Mouse (Mus musculus) embryo, embryonic 11 days (tissue): ENCODE data around the gene Fto.

Source experiments
- DNase-seq: peaks from one replicate; pipeline ENCODE4 v3.0.0-alpha.2; 2015

Gene Fto

DNA sequence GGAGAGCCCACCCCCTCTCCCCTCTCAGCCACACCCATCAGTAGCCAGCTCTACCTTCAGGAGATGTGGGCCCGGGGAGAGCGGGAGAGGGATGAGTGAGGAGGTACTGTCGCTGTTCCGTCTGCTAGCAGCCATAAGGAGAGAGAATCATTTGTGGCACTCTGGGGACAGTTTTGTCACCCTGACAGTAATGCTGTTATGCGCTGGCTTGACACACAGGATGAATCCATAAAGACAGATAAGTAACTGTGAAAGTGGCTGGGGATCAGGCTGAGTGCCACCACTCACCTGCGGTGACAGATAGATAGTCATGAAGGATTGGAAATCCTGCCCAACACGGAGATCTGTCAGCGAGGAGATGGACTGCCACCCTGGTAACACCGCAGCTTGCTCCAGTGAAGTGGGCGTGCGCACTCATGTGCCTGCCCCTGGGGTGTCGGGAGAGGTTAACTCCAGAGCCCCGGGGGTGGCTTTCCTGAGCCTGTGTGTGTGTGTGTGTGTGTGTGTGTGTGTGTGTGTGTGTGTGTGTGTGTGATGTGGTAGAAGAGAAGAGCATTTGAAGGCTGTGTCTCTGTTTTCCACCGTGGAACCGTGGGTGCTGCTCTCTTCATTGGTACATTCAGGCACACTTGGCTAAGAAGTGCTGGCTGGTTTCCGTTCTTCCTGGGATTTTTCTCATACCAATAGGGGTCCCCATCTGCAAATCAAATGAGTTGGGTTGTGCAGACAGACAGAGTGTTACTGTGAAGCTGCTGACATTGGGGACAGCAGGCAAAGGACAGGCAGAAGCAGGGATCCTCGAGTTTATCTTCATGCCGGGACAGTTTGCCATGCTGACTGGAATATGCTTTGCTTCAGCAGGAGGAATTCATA is 312.6 kb downstream of the Fto start:
- DNase-seq = no peak

DNA sequence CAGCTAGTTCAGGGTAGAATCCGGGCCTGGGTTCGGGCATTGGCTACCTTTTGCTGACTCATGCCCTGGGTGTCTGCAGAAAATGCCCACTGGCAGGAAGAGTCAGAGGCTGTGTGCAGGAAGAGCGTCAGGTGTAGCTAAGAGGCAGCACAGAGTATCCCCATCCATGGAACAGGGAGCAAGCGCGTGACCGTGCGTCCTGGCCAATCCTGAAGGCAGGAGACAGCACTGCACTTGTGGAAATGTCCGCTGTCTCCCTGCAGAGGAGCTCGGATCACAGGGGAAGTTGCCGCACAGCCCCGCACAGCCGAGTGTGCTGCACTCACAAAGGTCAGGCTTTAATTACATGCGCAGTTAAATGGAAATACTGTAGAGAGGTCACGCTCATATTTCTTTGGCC is 316.3 kb downstream of the Fto start:
- peak; percentile 60 for DNase-seq

DNA sequence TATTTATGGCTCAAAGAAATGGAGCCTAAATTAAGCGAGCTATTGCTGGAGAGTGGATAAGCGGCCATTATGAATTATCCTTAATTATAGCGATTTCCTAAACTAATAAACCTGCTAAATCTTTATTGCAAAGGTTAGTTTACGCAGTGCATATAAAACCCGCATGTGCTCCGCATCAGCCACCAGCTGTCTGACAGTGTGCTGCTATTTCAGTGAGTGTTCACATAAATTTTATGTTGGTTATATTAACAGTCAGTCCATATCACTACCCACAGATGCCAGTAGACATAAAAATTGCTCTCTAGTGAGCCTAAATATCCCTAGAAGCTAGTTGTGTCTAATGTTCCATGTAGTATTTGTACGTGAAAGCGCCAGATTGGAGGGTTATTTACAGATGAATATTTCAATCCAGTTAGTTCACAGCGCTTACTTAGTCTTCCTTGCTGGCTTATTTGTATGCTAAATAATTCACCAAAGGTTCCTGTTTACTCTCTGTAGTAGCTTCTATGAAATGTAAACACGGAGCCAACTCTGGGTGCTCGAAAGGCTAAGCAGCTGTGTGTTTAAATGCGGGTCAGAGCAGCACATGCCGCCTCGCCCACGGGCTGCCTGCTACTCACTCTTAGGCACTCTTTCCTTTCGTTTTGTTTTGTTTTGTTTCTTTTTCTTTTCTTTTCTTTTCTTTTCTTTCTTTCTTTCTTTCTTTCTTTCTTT is 317.2 kb downstream of the Fto start:
- no peak for DNase-seq

DNA sequence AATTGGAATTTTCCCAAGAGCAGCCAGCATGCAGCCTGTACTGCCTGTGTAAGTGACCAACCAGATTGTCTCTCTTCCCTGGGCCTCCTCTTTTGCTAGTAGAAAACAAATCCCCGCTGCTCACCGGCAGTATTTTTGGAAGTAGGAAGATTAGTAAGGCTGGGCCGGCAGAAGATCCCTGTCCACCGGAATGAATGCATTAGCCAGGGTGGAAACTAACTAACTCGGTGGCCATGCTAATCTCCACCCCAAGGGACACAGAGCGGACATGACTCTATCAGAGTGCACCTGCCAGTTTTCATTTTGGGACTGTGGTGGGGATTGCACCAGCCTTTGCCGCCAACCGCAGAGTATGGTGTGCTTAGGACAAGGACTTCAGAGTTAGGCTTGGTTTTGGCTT is 319.1 kb downstream of the Fto start:
- no peak for DNase-seq

DNA sequence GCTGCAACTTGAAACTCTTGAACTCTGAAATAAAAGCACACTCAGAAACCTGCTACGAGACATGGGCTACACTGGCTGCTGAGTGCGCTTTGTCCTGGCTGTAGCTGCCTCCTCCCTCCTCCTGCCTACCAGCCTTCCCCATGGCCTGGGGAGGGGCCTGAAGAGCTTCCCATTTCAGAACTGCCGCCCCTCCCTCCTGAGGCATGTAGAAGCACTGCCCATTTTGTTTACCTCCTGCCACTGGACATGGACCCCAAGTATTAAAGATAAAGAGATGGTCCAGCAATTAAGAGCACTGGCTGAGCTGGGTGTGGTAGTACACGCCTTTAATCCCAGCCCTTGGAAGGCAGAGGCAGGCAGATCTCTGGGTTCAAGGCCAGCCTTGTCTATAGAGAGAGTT is 322.1 kb downstream of the Fto start:
- DNase-seq = no peak

DNA sequence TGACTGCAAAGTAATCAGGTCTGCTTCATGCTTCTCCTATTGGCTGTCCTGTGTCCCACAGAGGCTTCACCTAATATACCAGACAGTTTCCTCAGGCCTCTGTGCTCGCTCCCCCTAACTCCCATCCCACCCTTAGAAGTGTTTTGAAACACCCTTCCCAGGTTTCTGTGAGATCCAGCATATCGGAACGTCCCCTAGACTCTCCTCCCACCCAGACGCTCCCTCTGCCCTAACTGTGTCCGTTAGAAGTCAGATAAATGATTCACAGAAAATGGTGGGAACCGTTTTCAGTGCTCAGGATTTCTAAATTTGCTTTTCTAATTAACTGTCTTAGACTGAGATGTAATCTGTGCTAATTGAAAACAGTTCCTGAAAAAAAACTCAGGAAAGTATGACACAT is 323.6 kb downstream of the Fto start:
- DNase-seq = no peak

DNA sequence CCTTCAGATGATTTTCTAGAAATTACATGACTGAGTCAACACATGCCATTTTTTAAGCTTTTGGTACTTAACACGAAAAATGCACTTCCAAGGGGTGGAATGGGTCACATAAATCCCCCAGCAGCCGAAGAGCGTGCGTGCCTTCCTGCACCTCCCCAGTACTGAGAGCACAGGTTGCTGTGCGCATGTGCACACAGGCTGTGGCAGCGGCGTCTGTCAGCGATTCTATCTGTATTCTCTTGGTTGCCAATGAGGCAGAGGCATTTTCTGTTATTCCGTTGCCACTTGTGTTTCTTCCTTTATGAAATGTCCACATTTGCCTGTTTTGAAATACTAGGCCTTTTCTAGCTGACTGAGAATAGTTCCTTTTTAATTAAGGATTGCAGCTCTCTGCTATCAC is 324.4 kb downstream of the Fto start:
- no peak for DNase-seq

DNA sequence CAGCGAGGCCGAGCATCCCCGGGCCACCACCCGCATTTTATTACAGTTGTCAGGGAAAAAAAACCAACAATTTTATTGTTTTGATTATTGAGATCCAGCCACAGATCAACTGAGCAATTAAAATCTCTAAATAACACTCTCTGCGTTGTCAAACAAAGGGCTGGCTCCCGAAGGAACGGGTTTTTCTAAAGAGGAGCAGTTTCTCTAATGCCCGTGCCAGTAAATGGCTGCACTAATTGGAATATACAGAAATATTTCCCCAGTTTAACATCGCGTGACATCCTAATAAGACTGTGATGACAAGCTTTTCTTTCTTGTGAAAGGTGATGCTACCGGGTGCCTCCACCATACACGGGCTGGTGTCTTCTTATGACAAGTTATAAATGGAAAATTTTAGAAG is 324.9 kb downstream of the Fto start:
- DNase-seq = no peak

DNA sequence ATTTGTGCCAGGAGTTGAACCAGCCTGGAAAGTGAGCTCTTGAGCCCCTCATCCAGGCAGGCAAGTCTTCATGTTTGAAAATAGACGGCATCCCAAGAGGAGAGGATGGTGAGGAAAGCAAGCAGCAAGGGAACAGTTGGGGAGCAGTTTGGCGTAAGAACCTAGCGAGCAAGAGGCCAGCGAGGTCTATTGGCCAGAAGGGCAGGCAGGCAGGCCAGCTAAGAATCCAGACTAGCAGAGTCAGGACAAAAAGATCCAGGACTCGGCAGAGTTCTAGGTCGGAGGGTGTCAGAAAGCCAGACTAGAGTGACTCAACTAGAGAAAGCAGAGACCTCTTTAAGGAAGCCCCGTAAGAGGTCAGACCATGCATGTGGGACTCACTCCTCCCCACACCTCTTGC is 327.1 kb downstream of the Fto start:
- DNase-seq = no peak

DNA sequence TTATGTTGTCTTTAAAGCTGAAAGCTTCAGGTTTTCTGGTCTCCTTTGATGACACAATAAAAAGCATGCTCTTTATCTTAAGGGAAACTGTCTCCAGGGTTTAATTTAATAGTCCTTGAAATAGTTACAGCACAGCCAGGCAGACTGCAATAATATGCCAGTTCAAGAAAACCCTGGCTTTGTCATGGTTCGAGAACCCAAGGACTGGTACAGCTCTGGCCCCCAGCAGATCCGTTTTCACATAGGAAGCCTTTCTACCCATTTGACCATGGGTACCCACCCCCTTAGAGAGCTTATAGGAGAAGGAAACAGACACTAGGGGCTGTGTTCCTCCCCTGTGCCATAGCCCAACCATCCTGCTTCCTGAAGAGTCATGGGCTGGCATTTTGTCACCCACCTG is 332.2 kb downstream of the Fto start:
- DNase-seq = no peak

DNA sequence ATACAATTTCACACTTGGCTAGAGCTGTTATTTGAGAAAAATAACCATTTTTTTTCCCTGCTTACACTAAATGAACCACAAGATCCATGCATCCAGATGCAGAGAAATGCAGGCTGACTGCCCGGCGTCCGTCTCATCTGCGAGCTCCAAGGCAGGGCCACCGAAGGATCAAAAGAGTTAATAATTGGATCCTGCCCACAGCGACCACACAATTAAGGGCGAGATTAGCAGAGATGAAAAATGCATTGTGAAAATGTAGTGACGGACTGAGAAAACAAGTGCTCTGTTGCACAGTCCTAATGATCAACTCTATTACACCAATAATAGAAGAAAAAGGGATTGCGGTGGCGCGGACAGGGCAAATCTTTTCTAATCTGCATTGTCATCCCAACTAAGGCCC is 334.6 kb downstream of the Fto start:
- no peak for DNase-seq

DNA sequence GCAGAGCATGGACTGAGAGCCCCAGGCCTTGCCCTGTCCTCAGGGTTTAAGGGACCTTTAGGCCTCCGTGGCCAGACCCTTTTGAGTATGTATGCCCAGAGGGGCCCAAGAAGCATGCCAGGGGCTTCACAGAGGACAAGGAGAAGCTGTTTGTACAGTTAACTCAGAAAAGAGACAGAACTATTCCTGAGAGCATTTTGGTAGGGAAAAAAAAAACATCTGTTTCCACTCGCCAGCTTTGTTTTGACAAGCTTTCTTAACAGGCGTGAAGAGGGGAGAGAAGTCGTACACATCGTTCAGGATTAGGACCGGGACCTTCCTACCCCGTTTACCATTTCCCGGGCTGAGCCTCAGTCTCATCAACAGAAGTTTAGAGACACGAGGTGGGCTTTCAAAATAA is 335.5 kb downstream of the Fto start:
- peak; percentile 60 for DNase-seq

DNA sequence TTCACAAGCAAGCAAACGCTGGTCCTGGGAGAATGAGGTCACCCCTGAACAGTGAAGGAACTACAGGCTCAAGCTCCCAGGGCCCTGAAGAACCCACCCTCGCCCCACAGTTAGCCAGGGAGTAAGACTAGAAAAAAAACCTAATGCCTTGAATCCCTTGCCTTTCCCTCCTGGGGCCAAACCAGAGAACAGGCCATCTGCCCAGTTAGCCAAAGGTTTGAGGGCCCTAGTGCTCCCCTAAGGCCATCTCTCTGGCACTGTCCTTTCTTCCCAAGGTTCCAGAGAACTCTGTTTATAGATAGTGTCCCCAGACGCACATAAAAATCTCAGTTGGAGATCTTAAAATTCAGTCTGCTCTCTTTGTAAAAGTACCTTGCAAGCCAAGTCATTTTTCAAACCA is 340.2 kb downstream of the Fto start:
- no peak for DNase-seq

DNA sequence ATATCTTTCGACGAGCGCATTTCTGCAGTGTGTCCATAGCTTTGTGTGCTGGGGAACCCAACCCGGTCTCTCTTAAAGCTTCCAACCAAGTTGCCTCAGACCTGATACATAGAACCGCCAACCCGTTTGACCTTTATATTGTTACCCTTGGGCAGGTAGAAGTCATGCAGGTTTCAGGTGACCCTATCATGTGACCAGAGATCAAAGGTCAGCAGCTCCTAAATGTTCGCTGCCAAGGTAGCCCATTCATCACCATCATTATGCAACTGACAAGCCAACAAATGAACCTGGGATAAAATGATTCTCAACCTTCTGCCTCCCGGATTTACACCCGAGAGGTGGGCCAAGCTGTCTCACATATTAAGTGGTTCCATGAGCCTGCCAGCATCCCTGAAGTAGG is 344.1 kb downstream of the Fto start:
- DNase-seq = no peak

DNA sequence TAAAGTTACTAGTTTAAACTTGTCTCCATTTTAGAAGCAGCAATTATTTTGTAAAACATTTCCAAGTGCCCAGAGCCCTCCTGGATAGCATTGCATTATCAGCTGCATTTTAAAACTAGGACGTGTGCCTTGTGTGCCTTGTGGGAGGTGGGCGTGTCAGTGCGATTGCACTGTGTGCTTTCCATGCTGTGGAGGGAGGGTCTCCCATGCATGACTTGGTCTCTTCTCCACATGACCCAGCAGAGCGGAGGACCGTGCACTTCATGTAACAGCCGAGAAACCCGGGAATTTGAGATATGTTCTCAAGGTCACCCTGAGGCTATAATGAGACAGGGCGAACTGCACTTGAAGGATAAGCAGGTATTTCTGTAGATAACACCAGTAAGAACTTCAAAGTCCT is 347.6 kb downstream of the Fto start:
- no peak for DNase-seq

DNA sequence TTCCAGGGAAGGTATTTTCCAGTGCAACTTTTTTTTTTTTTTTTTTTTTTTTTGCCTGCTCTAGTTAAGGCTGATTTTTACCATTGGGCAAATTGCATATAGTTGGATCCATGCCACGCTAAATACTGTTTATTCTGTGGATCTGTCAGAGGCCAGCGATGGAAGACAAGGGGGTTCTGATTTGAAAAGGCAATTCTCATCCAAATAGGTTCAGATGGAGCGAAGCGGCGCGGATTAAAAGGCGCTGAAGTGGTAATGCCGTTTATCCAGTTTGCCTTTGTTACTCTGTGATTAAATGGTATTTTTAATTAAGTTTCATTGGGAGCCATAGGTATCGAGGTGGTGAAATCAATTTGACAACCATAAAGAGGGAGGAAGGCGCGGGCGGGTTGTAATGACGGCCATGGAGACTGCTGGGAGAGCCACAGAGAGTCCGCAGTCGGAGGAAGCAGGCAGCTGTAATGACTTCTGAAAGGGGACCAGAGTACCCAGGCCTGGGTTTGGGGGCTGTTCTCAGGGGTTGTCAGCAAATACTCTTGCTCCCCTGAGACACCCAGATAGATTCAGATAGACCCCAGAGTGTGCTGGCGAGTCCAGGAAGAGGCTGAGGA is 356.2 kb downstream of the Fto start:
- DNase-seq = no peak

DNA sequence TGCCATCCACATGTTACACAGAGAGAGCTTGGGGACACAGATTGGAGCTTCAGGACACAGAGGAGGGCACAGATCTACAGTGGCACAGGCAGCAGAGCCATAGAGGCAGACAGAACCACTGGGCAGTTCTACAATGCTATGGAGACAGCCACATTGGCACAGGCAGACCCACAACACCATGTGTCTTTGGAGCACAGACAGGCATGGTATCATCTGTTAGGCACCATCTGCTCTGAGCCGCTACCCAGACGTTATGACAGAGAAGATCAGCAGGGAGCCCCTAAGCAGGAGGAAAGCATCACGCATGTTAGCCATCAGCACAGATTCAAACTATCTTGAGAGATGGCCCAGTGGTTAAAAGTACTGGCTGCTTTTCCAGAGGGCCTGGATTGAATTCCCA is 363.6 kb downstream of the Fto start:
- DNase-seq = no peak

DNA sequence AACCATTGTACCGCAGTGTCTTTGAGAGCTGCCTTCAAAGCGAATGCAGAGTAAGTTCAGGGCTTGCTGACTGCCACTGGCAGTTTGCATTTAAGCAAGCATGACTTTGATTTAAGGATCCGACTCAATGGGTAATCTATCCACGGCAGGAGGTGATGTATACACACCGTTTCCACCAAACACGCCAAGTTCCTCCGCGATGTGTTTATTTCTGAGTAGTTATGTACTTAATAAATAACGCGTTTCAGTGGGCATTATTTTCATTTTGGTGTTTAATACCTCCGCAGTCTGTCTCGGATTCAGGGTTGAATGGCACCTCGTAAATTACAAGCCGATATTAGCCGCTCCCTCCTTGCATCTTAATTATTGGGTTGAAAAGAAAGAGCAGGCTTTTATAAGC is 366.1 kb downstream of the Fto start:
- peak; percentile 39 for DNase-seq

DNA sequence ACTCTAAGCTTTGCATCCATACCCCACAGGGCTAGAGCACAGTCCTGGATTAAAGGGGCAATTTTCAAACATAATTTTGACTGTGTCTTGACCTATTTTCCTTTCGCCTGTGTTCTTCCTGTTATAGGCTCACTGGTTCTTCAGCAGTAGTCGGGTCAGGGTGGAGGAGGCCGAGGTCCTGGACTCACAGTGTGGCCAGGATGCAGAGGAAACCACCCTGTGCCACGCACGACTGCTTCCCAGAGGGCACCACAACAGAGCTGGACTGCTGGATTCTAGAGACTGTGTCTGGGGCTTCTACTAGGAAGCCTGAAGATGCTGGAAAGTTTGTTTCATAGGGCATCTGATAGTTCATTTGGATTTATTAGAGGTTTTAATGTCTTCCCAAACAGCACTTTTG is 366.8 kb downstream of the Fto start:
- no peak for DNase-seq

DNA sequence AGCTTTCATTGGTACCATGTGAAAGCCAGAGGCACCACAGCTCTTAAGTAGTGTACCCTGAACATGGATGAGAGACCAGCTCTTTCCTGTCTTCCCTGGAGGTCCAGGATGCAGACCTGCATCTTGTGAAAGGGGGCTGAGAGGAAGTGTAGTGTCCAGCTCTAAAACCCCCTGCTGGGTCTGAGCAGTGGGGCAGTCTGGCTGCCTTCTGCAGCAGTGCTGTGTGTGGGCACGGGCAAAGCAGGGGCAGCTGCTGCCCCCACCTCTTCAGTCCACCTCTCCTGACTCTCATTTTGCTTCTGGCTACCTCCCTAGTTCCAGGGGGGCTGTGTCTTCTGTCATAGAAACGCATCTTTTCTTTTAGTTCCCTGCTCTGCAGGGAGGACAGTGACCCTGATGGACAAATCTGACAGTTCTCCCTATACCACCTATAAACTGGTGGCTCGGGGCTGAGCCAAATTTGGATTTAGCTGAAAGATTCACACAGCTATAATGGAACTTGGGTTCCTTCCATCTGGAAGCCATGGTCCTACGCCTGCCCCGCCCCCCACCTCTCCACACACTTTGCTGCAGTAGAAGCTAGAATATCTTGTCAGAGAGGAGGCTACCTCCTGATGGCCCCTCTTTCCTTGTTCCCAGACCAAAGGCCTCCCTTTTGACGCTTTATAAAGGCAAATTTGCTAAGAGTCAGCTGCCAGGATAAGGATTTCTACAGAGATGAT is 371.4 kb downstream of the Fto start:
- DNase-seq = no peak

DNA sequence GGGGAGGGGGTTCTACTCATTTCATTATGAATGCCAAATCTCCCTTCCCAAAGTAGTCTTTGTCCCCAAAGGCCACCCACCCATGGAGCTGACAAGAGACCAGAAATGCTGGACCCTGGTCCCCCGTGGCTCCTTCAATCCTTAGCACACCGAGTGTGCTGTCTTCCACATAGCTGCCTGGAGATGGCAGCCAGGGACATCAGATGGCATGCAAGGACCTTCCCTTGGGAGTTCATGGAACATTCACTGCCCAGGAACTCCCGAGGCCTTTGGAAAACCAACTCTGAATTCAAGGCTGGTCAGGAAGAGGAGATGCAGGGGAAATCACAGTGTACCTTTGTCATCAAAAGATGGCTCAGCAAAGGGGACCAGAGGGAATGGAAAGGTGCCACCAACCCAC is 372.1 kb downstream of the Fto start:
- DNase-seq = peak; percentile 24

DNA sequence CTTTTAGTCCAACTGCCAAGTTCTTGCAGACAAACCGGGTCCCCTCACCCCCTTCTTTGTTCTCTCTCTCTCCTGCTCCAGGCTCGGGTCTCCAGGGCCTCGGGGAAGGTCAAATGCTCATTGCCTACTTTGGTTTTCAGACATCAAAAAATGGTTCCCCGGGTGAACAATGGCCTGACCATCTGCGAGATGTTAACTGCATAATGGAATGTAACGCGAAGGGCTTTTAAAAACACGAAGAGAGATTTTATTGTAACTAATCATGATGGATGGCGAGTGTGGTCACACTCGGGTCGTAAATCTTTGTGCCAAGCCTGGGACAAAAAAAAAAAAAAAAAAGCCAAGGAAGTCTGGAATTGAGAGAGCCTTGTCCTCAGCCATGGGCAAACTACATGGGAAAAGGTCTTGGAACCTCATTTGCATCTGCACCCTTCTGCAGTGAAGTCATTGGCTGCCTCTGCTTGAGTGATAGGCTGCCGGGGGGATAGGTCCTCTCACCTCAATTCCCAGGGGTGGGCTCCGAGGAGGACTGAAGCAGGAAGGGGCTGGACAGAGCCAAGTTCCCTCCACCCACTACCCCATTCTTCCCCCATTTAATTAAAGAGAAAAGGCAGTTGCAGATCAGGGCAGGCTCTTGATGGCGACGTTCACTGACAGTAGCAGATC is 378.9 kb downstream of the Fto start:
- peak; percentile 72 for DNase-seq

DNA sequence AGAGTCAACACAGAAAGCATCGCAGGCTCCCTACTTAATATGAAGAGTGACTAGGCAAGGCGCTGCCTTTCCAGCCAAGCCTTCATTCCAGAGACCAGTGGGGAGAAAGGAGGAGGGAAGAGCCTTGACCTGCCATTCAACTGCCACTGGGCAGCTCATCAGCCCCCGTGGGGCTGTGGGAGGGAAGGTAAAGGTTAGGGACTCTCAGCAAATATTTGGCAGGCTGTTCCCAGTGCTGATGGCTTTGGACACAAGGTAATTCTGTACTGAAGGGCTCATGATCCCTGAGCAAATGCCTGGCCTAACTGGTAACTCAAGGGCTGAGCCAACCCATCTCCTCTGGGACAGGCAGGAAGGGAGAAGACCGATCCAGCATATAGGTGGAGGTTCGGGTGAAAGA is 393.2 kb downstream of the Fto start:
- DNase-seq = no peak
